9 mouse cellular contexts compared by ENCODE assay signal in genomic region chr11:94832246-94832985, GRCm38 (mm10). TPM values are rescaled to one million over a fixed set of nuclear protein-coding genes. Genes with fewer than 3 reads are reported as not detected.
DNase-seq lines count a peak whose midpoint lies in the region; ATAC-seq and TF ChIP-seq lines count a peak whose summit lies in the region.
"Had no signal": no experiment of that assay in that cellular context is flagged by ENCODE, and none has a peak within 500 bp of the region (broad histone marks: within the 10 kb centered on the region; RNA-seq: fewer than 3 reads in every experiment).

No protein-coding gene starts in this region.

- no peak overlapping the region for H3K27ac ChIP-seq in ES-Bruce4 (ENCODE audit: insufficient read depth, low read length)

- H3K9me3 ChIP-seq in ES-Bruce4 (replicated peaks; ENCODE audit: control insufficient read depth, insufficient read depth, low read length, poor library complexity, severe bottlenecking) = no peaks in the 10 kb centered on the region

- peak; percentile 92 for TF ChIP-seq CTCF in ES-Bruce4 (IDR thresholded peaks at IDR 0.05; ENCODE audit: low read depth, low read length)

- no peak overlapping the region for H3K9ac ChIP-seq in ES-Bruce4 (ENCODE audit: low read depth, poor library complexity, severe bottlenecking)

- DNase-seq in 416B (ENCODE audit: low read depth) = peak; percentile 47
- peak; percentile 30 for DNase-seq in c-Kit-positive CD71-positive TER-119-negative erythroid progenitor cells, embryonic 14.5 days (ENCODE audit: low read depth)
- peak; percentile 56 for DNase-seq in gastrocnemius, adult 18-20 months (ENCODE audit: low spot score)
- peak; percentile 51 for DNase-seq in layer of hippocampus, adult 11-12 months (ENCODE audit: low spot score)
- peak; percentile 65 for DNase-seq in lung, postnatal 10 days
- peak; percentile 10 for DNase-seq in skeletal muscle tissue, adult 2 months (ENCODE audit: low read depth, low spot score)

- no peaks in the 10 kb centered on the region for H3K27me3 ChIP-seq in ES-Bruce4 (ENCODE audit: control insufficient read depth, insufficient read depth, low read length, poor library complexity, severe bottlenecking)

- H3K4me1 ChIP-seq in ES-Bruce4 (ENCODE audit: control insufficient read depth, insufficient read depth, low read length) = no peaks in the 10 kb centered on the region

- ATAC-seq in inflammation-experienced regulatory T-cells, adult 6 months = no peak

- no peaks in the 10 kb centered on the region for H3K36me3 ChIP-seq in ES-Bruce4 (ENCODE audit: control insufficient read depth, insufficient read depth, low read length, poor library complexity, severe bottlenecking)

- TF ChIP-seq EP300 in ES-Bruce4 (IDR thresholded peaks at IDR 0.05; ENCODE audit: insufficient read depth, low read depth, low read length) = no peak

- no peak overlapping the region for H3K4me3 ChIP-seq in ES-Bruce4 (ENCODE audit: low read depth, low read length)

- TF ChIP-seq POLR2A in ES-Bruce4 (IDR thresholded peaks at IDR 0.05; ENCODE audit: insufficient read depth, low read length) = no peak

RNA-seq across cellular contexts. Expression of gene Tmem92, which starts 49.9 kb away (rescaled TPM):
- 0.30 TPM in 1 of 2 replicates, not detected in the other for polyA plus RNA-seq in ES-Bruce4 (2011; ENCODE audit: insufficient read depth, insufficient read length, low read depth, missing spikeins)
- total RNA-seq in gastrocnemius, adult 18-20 months (2021) = not detected
- polyA plus RNA-seq in inflammation-experienced regulatory T-cells, adult 6 months (2017; shearing (Covaris generic)) = not detected
- total RNA-seq: layer of hippocampus, adult 8-10 months had no signal

Comparison
In these comparisons a context has a peak if more than half of its experiments do, and no peak if none do; other contexts are left out.
1. DNase-seq: peak in every context shown above with its lines; median percentile 65 in lung, postnatal 10 days; 56 in gastrocnemius, adult 18-20 months; 51 in layer of hippocampus, adult 11-12 months; 47 in 416B; 30 in c-Kit-positive CD71-positive TER-119-negative erythroid progenitor cells, embryonic 14.5 days; 10 in skeletal muscle tissue, adult 2 months.